Comparison of ENCODE assay signal across 31 mouse cellular contexts in genomic region chr5:63627832-63628530, GRCm38 (mm10). TPM values are rescaled to one million over a fixed set of nuclear protein-coding genes. Genes with fewer than 3 reads are reported as not detected.
DNase-seq lines count a peak whose midpoint lies in the region; ATAC-seq and TF ChIP-seq lines count a peak whose summit lies in the region.
"Had no signal": no experiment of that assay in that cellular context is flagged by ENCODE, and none has a peak within 500 bp of the region (broad histone marks: within the 10 kb centered on the region; RNA-seq: fewer than 3 reads in every experiment).

No protein-coding gene starts in this region.

- H3K4me2 ChIP-seq in forebrain, embryonic 15.5 days (replicated peaks): no peak overlapping the region
- no peak overlapping the region for H3K4me2 ChIP-seq in forebrain, embryonic 12.5 days
- no peak overlapping the region for H3K4me2 ChIP-seq in midbrain, embryonic 13.5 days (replicated peaks)
- H3K4me2 ChIP-seq in midbrain, postnatal 0 days (ENCODE audit: low read depth, low read length, poor library complexity, severe bottlenecking): no peak overlapping the region
- H3K4me2 ChIP-seq in neural tube, embryonic 14.5 days (ENCODE audit: low read depth, low read length): no peak overlapping the region
- no peak overlapping the region for H3K4me2 ChIP-seq in forebrain, postnatal 0 days (ENCODE audit: low read depth)
- H3K4me2 ChIP-seq: embryonic facial prominence, embryonic 13.5 days; heart, embryonic 12.5 days; heart, embryonic 15.5 days; hindbrain, embryonic 13.5 days had no signal

- no peaks in the 10 kb centered on the region for H3K9me3 ChIP-seq in forebrain, embryonic 15.5 days
- no peaks in the 10 kb centered on the region for H3K9me3 ChIP-seq in forebrain, embryonic 12.5 days
- H3K9me3 ChIP-seq in midbrain, embryonic 13.5 days: no peaks in the 10 kb centered on the region
- no peaks in the 10 kb centered on the region for H3K9me3 ChIP-seq in midbrain, postnatal 0 days (ENCODE audit: low read length)
- H3K9me3 ChIP-seq in neural tube, embryonic 14.5 days (ENCODE audit: control insufficient read depth, low read length): no peaks in the 10 kb centered on the region
- H3K9me3 ChIP-seq in forebrain, postnatal 0 days (ENCODE audit: low read length): no peaks in the 10 kb centered on the region
- H3K9me3 ChIP-seq: embryonic facial prominence, embryonic 10.5 days; embryonic facial prominence, embryonic 13.5 days; heart, embryonic 12.5 days; heart, embryonic 15.5 days; hindbrain, embryonic 13.5 days had no signal

- no peak overlapping the region for H3K4me3 ChIP-seq in forebrain, embryonic 15.5 days
- H3K4me3 ChIP-seq in forebrain, embryonic 12.5 days (replicated peaks): no peak overlapping the region
- no peak overlapping the region for H3K4me3 ChIP-seq in midbrain, embryonic 13.5 days (replicated peaks)
- H3K4me3 ChIP-seq in midbrain, postnatal 0 days (ENCODE audit: low read depth, low read length): no peak overlapping the region
- no peak overlapping the region for H3K4me3 ChIP-seq in neural tube, embryonic 14.5 days (ENCODE audit: low read depth, low read length)
- no peak overlapping the region for H3K4me3 ChIP-seq in forebrain, postnatal 0 days (ENCODE audit: low read depth, low read length)
- H3K4me3 ChIP-seq: embryonic facial prominence, embryonic 10.5 days; embryonic facial prominence, embryonic 13.5 days; erythroblast, embryonic 14.5 days; heart, embryonic 12.5 days; heart, embryonic 15.5 days; hindbrain, embryonic 13.5 days had no signal

- no peaks in the 10 kb centered on the region for H3K4me1 ChIP-seq in forebrain, embryonic 15.5 days
- H3K4me1 ChIP-seq in forebrain, embryonic 12.5 days: no peaks in the 10 kb centered on the region
- 0 out of 2 replicates have a peak, but pooled peaks cover 3% of the 10 kb centered on the region for H3K4me1 ChIP-seq in midbrain, embryonic 13.5 days (replicated peaks)
- no peaks in the 10 kb centered on the region for H3K4me1 ChIP-seq in midbrain, postnatal 0 days (ENCODE audit: insufficient read depth, low read length)
- H3K4me1 ChIP-seq in neural tube, embryonic 14.5 days (ENCODE audit: control insufficient read depth, insufficient read depth, low read length): no peaks in the 10 kb centered on the region
- H3K4me1 ChIP-seq in forebrain, postnatal 0 days (ENCODE audit: insufficient read depth): no peaks in the 10 kb centered on the region
- H3K4me1 ChIP-seq: embryonic facial prominence, embryonic 10.5 days; embryonic facial prominence, embryonic 13.5 days; heart, embryonic 12.5 days; heart, embryonic 15.5 days; hindbrain, embryonic 13.5 days had no signal

- no peak for DNase-seq in midbrain, postnatal 0 days (ENCODE audit: low spot score)
- DNase-seq in neural tube, embryonic 10.5 days (ENCODE audit: extremely low spot score, low spot score): no peak
- DNase-seq in forebrain, postnatal 0 days: no peak
- DNase-seq in layer of hippocampus, postnatal 14 days (ENCODE audit: low spot score in 2 of 2): no peak
- DNase-seq: adrenal gland, adult 2 months; adrenal gland, postnatal 14 days; cerebellum, adult 8-10 months; cerebellum, postnatal 36 days; embryo, embryonic 11 days; gastrocnemius, postnatal 25 days; heart, adult 18-20 months; heart, postnatal 10 days; heart, postnatal 36 days had no signal

- no peaks in the 10 kb centered on the region for H3K27me3 ChIP-seq in forebrain, embryonic 15.5 days
- H3K27me3 ChIP-seq in forebrain, embryonic 12.5 days: no peaks in the 10 kb centered on the region
- H3K27me3 ChIP-seq in midbrain, embryonic 13.5 days: no peaks in the 10 kb centered on the region
- H3K27me3 ChIP-seq in midbrain, postnatal 0 days (ENCODE audit: insufficient read depth, low read length): no peaks in the 10 kb centered on the region
- no peaks in the 10 kb centered on the region for H3K27me3 ChIP-seq in neural tube, embryonic 14.5 days (ENCODE audit: control insufficient read depth, insufficient read depth, low read length)
- no peaks in the 10 kb centered on the region for H3K27me3 ChIP-seq in forebrain, postnatal 0 days (ENCODE audit: insufficient read depth, low read length)
- H3K27me3 ChIP-seq: embryonic facial prominence, embryonic 13.5 days; heart, embryonic 12.5 days; heart, embryonic 15.5 days; hindbrain, embryonic 13.5 days had no signal

- ATAC-seq in forebrain, embryonic 15.5 days (replicated peaks): peak; percentile 68
- no peak for ATAC-seq in forebrain, embryonic 12.5 days (ENCODE audit: low FRiP score)
- peak; percentile 60 for ATAC-seq in midbrain, embryonic 13.5 days
- no peak for ATAC-seq in midbrain, postnatal 0 days (ENCODE audit: low FRiP score)
- peak; percentile 24; the same call in 1 of the 2 replicates for ATAC-seq in neural tube, embryonic 14.5 days (ENCODE audit: low read depth)
- peak; percentile 12 for ATAC-seq in forebrain, postnatal 0 days
- ATAC-seq: CD4-positive, CD25-positive, alpha-beta regulatory T cell, adult 4 months; hindbrain, postnatal 0 days; inflammation-experienced regulatory T-cells, adult 6 months; intestine, embryonic 16.5 days had no signal

- TF ChIP-seq CTCF in midbrain, postnatal 0 days (IDR thresholded peaks at IDR 0.05): no peak
- no peak for TF ChIP-seq CTCF in forebrain, postnatal 0 days (IDR thresholded peaks at IDR 0.05; ENCODE audit: low read depth)

- WGBS in forebrain, embryonic 15.5 days: 55% methylated on average over 1 of the region's 1 CpGs
- 47% methylated on average over 1 of the region's 1 CpGs for WGBS in forebrain, embryonic 12.5 days
- WGBS in midbrain, embryonic 13.5 days: 70% methylated on average over 1 of the region's 1 CpGs
- WGBS in midbrain, postnatal 0 days: 78% methylated on average over 1 of the region's 1 CpGs
- 78% methylated on average over 1 of the region's 1 CpGs for WGBS in neural tube, embryonic 14.5 days
- WGBS in forebrain, postnatal 0 days: 45% methylated on average over 1 of the region's 1 CpGs

- no peak overlapping the region for H3K9ac ChIP-seq in forebrain, embryonic 15.5 days (replicated peaks)
- no peak overlapping the region for H3K9ac ChIP-seq in forebrain, embryonic 12.5 days
- H3K9ac ChIP-seq in midbrain, embryonic 13.5 days (replicated peaks): no peak overlapping the region
- no peak overlapping the region for H3K9ac ChIP-seq in midbrain, postnatal 0 days (replicated peaks; ENCODE audit: low read length, poor library complexity, severe bottlenecking)
- no peak overlapping the region for H3K9ac ChIP-seq in neural tube, embryonic 14.5 days (replicated peaks; ENCODE audit: low read depth, low read length)
- H3K9ac ChIP-seq in forebrain, postnatal 0 days: no peak overlapping the region
- H3K9ac ChIP-seq: embryonic facial prominence, embryonic 13.5 days; heart, embryonic 12.5 days; heart, embryonic 15.5 days; hindbrain, embryonic 13.5 days had no signal

- H3K36me3 ChIP-seq in forebrain, embryonic 15.5 days: no peaks in the 10 kb centered on the region
- H3K36me3 ChIP-seq in forebrain, embryonic 12.5 days (replicated peaks): no peaks in the 10 kb centered on the region
- H3K36me3 ChIP-seq in midbrain, embryonic 13.5 days: no peaks in the 10 kb centered on the region
- no peaks in the 10 kb centered on the region for H3K36me3 ChIP-seq in midbrain, postnatal 0 days (ENCODE audit: insufficient read depth, low read length)
- no peaks in the 10 kb centered on the region for H3K36me3 ChIP-seq in neural tube, embryonic 14.5 days (ENCODE audit: control insufficient read depth, insufficient read depth, low read length)
- no peaks in the 10 kb centered on the region for H3K36me3 ChIP-seq in forebrain, postnatal 0 days (ENCODE audit: insufficient read depth)
- H3K36me3 ChIP-seq: embryonic facial prominence, embryonic 10.5 days; embryonic facial prominence, embryonic 13.5 days; heart, embryonic 12.5 days; heart, embryonic 15.5 days; hindbrain, embryonic 13.5 days had no signal

- no peak overlapping the region for H3K27ac ChIP-seq in forebrain, embryonic 15.5 days (replicated peaks)
- no peak overlapping the region for H3K27ac ChIP-seq in forebrain, embryonic 12.5 days
- H3K27ac ChIP-seq in midbrain, embryonic 13.5 days: no peak overlapping the region
- H3K27ac ChIP-seq in midbrain, postnatal 0 days (ENCODE audit: low read depth, low read length): no peak overlapping the region
- H3K27ac ChIP-seq in neural tube, embryonic 14.5 days (ENCODE audit: low read depth, low read length): no peak overlapping the region
- H3K27ac ChIP-seq in forebrain, postnatal 0 days (ENCODE audit: low read depth, low read length): no peak overlapping the region
- H3K27ac ChIP-seq: embryonic facial prominence, embryonic 10.5 days; embryonic facial prominence, embryonic 13.5 days; heart, embryonic 15.5 days; hindbrain, embryonic 13.5 days; hindbrain, postnatal 0 days had no signal

RNA-seq across cellular contexts. Expression of gene Nwd2, which starts 20.9 kb away (rescaled TPM):
- 4.1 and 4.8 TPM in 2 replicates for polyA plus RNA-seq in forebrain, embryonic 15.5 days (2015; fragmentation: Nextera tagmentation; extraction: Ambion mirVana)
- polyA plus RNA-seq in forebrain, embryonic 12.5 days (2016; fragmentation: Nextera tagmentation; extraction: Ambion mirVana): 0.60 and 1.6 TPM in 2 replicates
- 4.3 and 4.5 TPM in 2 replicates for polyA plus RNA-seq in midbrain, embryonic 13.5 days (2015; fragmentation: Nextera tagmentation; extraction: Ambion mirVana)
- 20.7 and 21.0 TPM in 2 replicates for total RNA-seq in midbrain, postnatal 0 days (2014; rRNA removed)
- 9.1 and 13.7 TPM in 2 replicates for polyA plus RNA-seq in midbrain, postnatal 0 days (2015; fragmentation: Nextera tagmentation; extraction: Ambion mirVana)
- 26.3 and 31.7 TPM in 2 replicates for polyA plus RNA-seq in neural tube, embryonic 14.5 days (2014; fragmentation: Nextera tagmentation; extraction: Ambion mirVana)
- 33.4 and 44.9 TPM in 2 replicates for total RNA-seq in forebrain, postnatal 0 days (2014; rRNA removed)
- 13.2 and 16.5 TPM in 2 replicates for polyA plus RNA-seq in forebrain, postnatal 0 days (2015; fragmentation: Nextera tagmentation; extraction: Ambion mirVana)
- total RNA-seq in layer of hippocampus, postnatal 14 days (2021): 10 to 100 TPM; 24.3 to 30.8 TPM
- total RNA-seq: adrenal gland, adult 2 months; gastrocnemius, adult 8-10 months; gastrocnemius, postnatal 25 days; heart, adult 18-20 months; heart, postnatal 10 days; heart, postnatal 36 days; MEL had no signal
- polyA plus RNA-seq: adrenal gland, adult 2 months; C2C12; erythroblast, embryonic 14.5 days; gonadal fat pad, adult 2 months; heart, embryonic 15.5 days had no signal

Comparison
In these comparisons a context has a peak if more than half of its experiments do, and no peak if none do; other contexts are left out.
1. ATAC-seq: peak in forebrain, embryonic 15.5 days (single experiment), midbrain, embryonic 13.5 days (single experiment), neural tube, embryonic 14.5 days (single experiment) and forebrain, postnatal 0 days (single experiment); none in forebrain, embryonic 12.5 days (single experiment) and midbrain, postnatal 0 days (single experiment).